Mouse (Mus musculus): ENCODE measurements around the gene Rbm4. TPM values are rescaled to one million over a fixed set of nuclear protein-coding genes. Genes with fewer than 3 reads are reported as not detected.

Gene Rbm4
- total and polyA plus RNA-seq, 3 experiments, result 47.3 to 73.2 (median 68.3) TPM

DNA sequence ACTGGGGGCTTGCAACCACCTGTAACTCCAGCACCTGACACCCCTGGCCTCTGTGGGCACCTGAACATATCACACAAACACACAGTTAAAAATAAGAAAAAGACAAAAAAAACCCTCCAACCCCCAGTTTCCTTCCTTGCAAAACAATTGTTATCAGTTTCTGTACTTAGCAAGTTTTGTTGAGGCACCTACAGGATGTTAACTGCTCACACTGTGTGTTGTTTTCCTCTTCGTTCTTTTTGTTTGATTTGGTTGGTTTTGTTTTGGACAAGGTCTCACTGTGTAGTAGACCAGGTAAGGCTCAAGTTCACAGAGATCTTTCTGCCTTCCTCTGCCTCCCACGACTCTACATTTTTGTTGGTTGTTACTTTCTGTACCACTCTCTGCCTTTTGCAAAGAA lies 48.9 kb upstream of the Rbm4 start:
- Histone ChIP-seq H3K79me2 (replicated peaks; ENCODE audit: control insufficient read depth, extremely low read depth, insufficient read depth, poor library complexity, severe bottlenecking) (no peaks in the 10 kb centered on the region), H3K9me3 (replicated peaks; ENCODE audit: low read length) (no peaks in the 10 kb centered on the region), H3K4me3 (replicated peaks in 1 of 3; ENCODE audit: low read depth in 2 of 3, low read length in 2 of 3, poor library complexity in 1 of 3) (no peak overlapping the region), H3K27me3 (replicated peaks) (peaks cover 57% of the 10 kb centered on the region), H3K27ac (ENCODE audit: insufficient read depth, low read depth) (no peak overlapping the region), H3K36me3 (replicated peaks in 1 of 2; ENCODE audit: control insufficient read depth in 1 of 2, insufficient read depth in 1 of 2, low read length in 1 of 2) (no peaks in the 10 kb centered on the region), H3K9ac (ENCODE audit: insufficient read depth, low read depth) (no peak overlapping the region), H3K4me1 (ENCODE audit: control insufficient read depth in 1 of 2, insufficient read depth in 2 of 2) (peaks cover 6 to 18% of the 10 kb centered on the region in 2 experiments; a peak in 3 of 4 replicates), H3K4me2 (ENCODE audit: insufficient read depth, low read depth, poor library complexity, severe bottlenecking) (no peak overlapping the region)
- dilution Hi-C loops (cut with MboI; ENCODE audit: extremely low pct_ligation_motif_present, extremely low pct_unique_long_range_greater_than_20kb, low sequenced_read_pairs), result no loop called here
- TF ChIP-seq POLR2A (IDR thresholded peaks at IDR 0.05; ENCODE audit: low read depth, low read length), result no peak
- no peak for DNase-seq (ENCODE audit: extremely low read depth)
- in situ Hi-C loops (cut with MboI; ENCODE audit: low pct_ligation_motif_present, low pct_unique_long_range_greater_than_20kb, low sequenced_read_pairs), result loop anchor here (5.0 kb wide), 1 partner anchor 85 kb away; the partner anchor contains the start of gene Rbm4b

DNA sequence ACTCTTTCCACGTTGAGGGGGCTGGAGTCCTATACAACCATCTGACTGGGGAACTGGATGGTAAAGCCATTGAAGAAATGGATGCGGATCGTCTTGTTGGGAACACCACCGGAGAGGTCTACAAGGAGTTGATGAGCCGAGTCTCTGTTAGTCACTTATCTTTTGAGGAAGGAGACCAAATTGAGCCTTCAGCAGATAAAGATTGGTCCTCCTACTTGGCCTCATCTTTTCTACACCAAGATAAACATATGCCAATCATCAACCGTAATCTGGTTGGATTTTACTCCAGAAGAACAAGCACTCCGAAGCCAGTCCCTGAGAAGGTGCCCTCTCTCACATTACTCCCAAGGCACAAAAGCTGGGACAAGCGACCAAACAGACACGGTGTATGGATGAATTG lies 47.1 kb upstream of the Rbm4 start:
- no peak for DNase-seq (ENCODE audit: extremely low read depth)
- TF ChIP-seq TCF12 (IDR thresholded peaks at IDR 0.05; ENCODE audit: low read depth, low read length), result no peak
- no peak for TF ChIP-seq CHD2 (IDR thresholded peaks at IDR 0.05; ENCODE audit: low read length)
- TF ChIP-seq USF1 (IDR thresholded peaks at IDR 0.05; ENCODE audit: low read depth, low read length), result no peak
- TF ChIP-seq POLR2A (IDR thresholded peaks at IDR 0.05; ENCODE audit: low read depth, low read length), result no peak
- no peak for TF ChIP-seq MYC (IDR thresholded peaks at IDR 0.05; ENCODE audit: low read depth, low read length)
- TF ChIP-seq KAT2A (IDR thresholded peaks at IDR 0.05; ENCODE audit: insufficient replicate concordance, low read length), result no peak
- no peak for TF ChIP-seq UBTF (IDR thresholded peaks at IDR 0.05; ENCODE audit: low read depth, low read length)
- TF ChIP-seq ETS1 (conservative IDR thresholded peaks at IDR 0.05; ENCODE audit: low read depth, low read length), result no peak
- TF ChIP-seq CTCF (conservative IDR thresholded peaks at IDR 0.05 in 1 of 2, IDR thresholded peaks at IDR 0.05 in 1 of 2; ENCODE audit: low read depth in 2 of 2, low read length in 2 of 2), result no peak
- TF ChIP-seq MAFK (IDR thresholded peaks at IDR 0.05; ENCODE audit: insufficient replicate concordance, low read length), result no peak
- no peak for TF ChIP-seq SIN3A (IDR thresholded peaks at IDR 0.05; ENCODE audit: low read length)
- no peak for TF ChIP-seq MAZ (IDR thresholded peaks at IDR 0.05; ENCODE audit: low read depth, low read length)
- no peak for TF ChIP-seq IRF4 (IDR thresholded peaks at IDR 0.05; ENCODE audit: low read depth, low read length)
- TF ChIP-seq HCFC1 (IDR thresholded peaks at IDR 0.05; ENCODE audit: low read depth, low read length), result no peak
- TF ChIP-seq SMC3 (IDR thresholded peaks at IDR 0.05; ENCODE audit: low read depth, low read length), result no peak
- no peak for TF ChIP-seq POLR2AphosphoS2 (IDR thresholded peaks at IDR 0.05; ENCODE audit: low read depth, low read length)
- TF ChIP-seq ELF1 (IDR thresholded peaks at IDR 0.05; ENCODE audit: low read depth, low read length), result no peak
- in situ Hi-C loops (cut with MboI; ENCODE audit: low pct_ligation_motif_present, low pct_unique_long_range_greater_than_20kb, low sequenced_read_pairs), result loop anchor here (5.0 kb wide), 1 partner anchor 84 kb away; the partner anchor contains the start of gene Rbm4b
- no peak overlapping the region for H3K9ac ChIP-seq (ENCODE audit: insufficient read depth, low read depth)
- peaks cover 6 to 19% of the 10 kb centered on the region in 2 experiments; a peak in 3 of 4 replicates for H3K4me1 ChIP-seq (ENCODE audit: control insufficient read depth in 1 of 2, insufficient read depth in 2 of 2)
- H3K27ac ChIP-seq (ENCODE audit: insufficient read depth, low read depth), result no peak overlapping the region
- H3K4me2 ChIP-seq (ENCODE audit: insufficient read depth, low read depth, poor library complexity, severe bottlenecking), result no peak overlapping the region
- H3K79me2 ChIP-seq (replicated peaks; ENCODE audit: control insufficient read depth, extremely low read depth, insufficient read depth, poor library complexity, severe bottlenecking), result no peaks in the 10 kb centered on the region
- no peaks in the 10 kb centered on the region for H3K9me3 ChIP-seq (replicated peaks; ENCODE audit: low read length)
- peaks cover 51% of the 10 kb centered on the region for H3K27me3 ChIP-seq (replicated peaks)
- H3K36me3 ChIP-seq (replicated peaks in 1 of 2; ENCODE audit: control insufficient read depth in 1 of 2, insufficient read depth in 1 of 2, low read length in 1 of 2), result peaks cover 5 to 12% of the 10 kb centered on the region in 2 experiments
- dilution Hi-C loops (cut with MboI; ENCODE audit: extremely low pct_ligation_motif_present, extremely low pct_unique_long_range_greater_than_20kb, low sequenced_read_pairs), result no loop called here
- H3K4me3 ChIP-seq (replicated peaks in 1 of 3; ENCODE audit: low read depth in 2 of 3, low read length in 2 of 3, poor library complexity in 1 of 3), result no peak overlapping the region

Data from CH12.LX (cell line).